Mouse (Mus musculus): ENCODE results near the gene 2900011O08Rik.
"Not testable (repeated sequence)": the region's sequence is repeated elsewhere in the genome, so short reads cannot be mapped to it uniquely, and the experiment has no call there.

Gene 2900011O08Rik

GRCm38 (mm10) chr16:13986574-13987478 lies at the start of gene 2900011O08Rik, which contains the start of gene Ifitm7:
Gene 2900011O08Rik (plus strand): TSS chr16:13986604.
Gene Ifitm7 (minus strand): TSS chr16:13986888.
- no peak for DNase-seq (ENCODE audit: low spot score)

DNA sequence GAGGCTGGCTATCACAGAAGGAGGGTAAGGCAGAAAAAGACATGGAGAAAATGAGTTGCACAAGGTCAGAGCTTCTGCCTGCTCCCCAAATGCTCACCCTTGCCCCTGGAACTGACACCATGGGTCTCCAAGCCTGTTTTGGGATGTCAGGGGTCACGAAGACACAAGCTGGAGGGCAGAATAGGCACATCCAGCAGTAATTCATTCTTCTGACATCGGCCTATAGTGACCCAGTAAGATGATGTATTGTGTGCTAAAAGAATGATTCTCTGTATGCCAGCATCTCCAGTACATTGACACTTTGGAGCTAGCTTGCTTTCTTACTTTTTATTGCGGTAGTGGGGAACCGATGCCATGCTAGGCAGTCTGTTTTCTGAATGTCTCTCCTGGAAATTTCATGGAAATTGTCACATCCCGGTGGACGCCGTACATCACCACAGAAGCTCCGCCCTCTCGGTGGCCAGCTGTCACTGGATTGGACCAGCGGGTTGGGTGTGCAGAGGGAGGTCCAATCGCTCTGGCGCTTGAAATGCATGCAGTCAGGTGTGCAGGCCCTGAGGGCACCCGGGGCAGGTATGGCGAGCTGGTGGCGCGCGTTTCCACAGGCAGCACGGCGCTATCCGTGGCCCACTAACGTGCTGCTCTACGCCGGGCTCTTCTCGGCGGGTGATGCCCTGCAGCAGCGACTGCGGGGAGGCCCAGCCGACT lies 46.1 kb upstream of the 2900011O08Rik start:
- DNase-seq (ENCODE audit: low spot score), result no peak

GRCm38 (mm10) chr16:13940847-13941395 lies 45.5 kb upstream of the 2900011O08Rik start:
- DNase-seq (ENCODE audit: low spot score), result no peak

- DNase-seq (ENCODE audit: low spot score), result no peak
These were observed 42.2 kb upstream of the 2900011O08Rik start for GRCm38 (mm10) chr16:13944178-13944577.

DNA sequence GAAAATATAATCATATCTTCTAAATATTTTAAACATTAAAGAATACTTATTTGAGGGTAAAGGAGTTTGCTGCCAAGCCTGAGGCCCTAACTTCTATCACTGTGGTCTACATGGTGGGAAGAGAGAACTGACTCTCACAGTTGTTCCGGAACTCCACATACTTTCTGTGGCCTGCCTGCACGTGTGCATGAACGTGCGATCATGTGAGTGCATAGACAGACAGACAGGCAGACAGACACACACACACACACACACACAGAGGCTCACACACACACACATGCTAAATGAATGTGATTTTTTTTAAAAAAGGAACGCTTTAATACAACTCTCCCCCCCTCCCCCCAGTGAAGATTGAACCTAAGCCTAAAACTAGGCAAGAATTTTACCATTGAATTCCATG lies 41.7 kb upstream of the 2900011O08Rik start:
- DNase-seq (ENCODE audit: low spot score), result no peak

DNA sequence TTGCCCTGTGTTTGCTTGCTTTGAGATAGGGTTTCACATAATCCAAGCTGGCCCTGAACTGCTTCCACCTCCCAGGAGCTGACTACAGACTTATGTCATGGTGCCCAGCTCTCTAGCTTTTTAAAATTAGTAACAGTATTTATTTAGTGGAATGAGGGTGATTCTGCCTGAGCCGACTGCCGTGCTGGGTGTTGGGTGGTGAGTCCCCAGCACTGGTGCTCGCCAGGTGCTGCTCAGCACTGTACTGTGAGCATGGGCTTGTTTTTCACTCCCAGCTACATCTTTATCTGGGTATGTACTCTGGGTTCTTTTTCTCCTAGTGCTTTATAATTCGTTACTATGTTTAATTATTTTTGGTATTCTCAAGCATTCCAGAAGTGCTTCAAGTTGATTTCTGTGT lies 41.3 kb upstream of the 2900011O08Rik start:
- no peak for DNase-seq (ENCODE audit: low spot score)

DNA sequence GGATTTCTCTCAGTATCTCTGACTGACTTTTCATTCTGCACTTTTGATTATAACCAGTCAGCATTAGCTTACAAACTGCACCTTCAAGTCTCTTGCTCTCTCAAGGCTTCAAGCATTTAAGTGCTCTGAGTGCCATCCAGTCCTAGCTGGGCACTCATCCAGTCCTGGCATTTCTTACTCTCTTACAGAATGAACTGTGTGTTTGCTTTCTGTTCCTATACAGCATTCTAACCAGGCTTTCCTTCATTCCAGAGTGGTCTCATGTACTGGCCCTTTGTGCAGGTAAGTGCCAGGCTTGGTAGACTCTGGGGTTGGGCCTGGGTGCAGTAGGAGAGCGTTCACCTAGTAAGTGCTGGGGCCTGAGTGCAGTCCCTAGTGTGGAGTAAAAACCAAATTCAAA lies 40.1 kb upstream of the 2900011O08Rik start:
- no peak for DNase-seq (ENCODE audit: low spot score)

DNA sequence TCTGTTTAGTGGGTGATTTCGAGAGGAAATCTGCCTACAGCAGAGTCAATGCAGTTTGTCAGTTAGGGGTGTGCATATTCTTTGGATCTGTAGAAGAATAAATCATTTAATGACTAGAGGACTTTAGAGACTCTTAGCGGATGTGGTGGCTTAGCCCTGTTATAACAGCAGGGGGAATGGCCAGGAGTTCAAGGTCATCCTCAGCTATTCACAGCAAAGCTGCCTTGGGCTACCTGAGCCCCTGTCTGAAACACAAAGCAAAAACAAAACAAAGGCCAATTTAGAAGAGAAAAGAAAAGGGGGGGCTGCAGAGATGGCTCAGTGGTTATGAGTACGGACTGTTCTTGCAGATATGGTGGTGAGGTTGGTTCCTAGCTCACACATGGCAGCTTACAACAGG lies 35.2 kb upstream of the 2900011O08Rik start:
- no peak for DNase-seq (ENCODE audit: low spot score)

- no peak for DNase-seq (ENCODE audit: low spot score)
These were observed 24.4 kb upstream of the 2900011O08Rik start for GRCm38 (mm10) chr16:13962053-13962452.

GRCm38 (mm10) chr16:13969096-13969495 lies 17.3 kb upstream of the 2900011O08Rik start:
- DNase-seq (ENCODE audit: low spot score), result no peak

DNA sequence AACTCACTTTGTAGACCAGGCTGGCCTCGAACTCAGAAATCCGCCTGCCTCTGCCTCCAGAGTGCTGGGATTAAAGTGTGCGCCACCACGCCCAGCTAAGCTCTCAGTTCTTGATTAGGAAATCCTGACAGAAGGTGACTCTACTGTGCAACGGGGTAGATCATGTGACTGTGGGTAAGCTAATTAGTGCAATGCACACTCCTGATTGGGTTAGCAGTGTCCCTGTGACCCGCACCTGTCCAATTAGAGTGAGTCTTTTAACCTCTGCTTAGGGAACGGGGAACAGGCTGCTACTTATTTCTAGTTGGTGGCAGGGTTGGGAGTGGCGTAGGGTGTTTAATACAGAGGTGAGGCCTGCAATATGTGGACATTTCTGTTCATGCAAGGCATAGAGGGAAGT lies 14.4 kb upstream of the 2900011O08Rik start:
- no peak for DNase-seq (ENCODE audit: low spot score)

DNA sequence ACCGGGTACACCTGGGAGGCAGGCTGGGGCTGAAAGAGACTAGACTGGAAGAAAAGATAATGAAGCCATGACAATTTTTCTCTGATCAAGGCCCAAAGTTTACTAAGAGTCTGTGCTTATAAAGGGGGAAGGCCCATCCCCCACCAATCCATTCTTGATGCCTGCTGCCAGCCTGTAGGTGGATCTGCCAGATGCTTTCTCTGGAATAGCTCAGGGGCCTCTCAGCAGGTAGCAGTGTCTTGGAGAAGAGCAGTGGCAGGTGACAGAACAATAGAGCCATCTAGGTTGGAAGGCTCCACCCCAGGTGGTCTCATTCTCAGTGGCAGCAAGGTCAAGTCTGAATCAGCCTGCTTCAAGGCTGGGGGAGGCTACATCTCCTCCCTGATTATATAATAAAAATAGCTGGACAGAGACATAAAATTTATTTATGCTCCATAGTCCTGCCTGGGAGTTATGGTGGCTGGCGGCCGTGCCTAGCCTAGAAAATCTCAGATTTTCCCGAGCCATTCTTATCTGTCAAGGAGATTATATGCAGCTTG lies 10.0 kb upstream of the 2900011O08Rik start:
- DNase-seq (ENCODE audit: low spot score), result not testable (repeated sequence)

DNA sequence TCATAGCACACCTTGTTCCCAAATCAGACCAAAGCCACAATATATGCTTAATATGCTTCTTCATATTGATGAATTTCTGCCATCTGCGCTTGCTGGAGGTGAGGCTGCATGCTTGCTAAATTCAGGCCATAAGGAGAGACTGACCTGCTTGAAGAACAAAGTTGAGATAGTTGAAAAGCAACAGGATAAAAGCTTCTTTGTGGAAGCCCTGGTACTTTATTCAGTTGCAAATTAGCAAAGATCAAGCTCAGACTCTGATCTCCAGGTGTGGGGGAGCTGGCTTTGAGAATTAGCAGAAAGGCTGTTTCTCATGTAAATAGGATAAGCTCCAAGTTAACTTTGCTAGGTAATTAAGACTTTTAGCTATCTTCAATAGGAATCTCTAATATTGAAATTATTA lies 9.4 kb upstream of the 2900011O08Rik start:
- not testable (repeated sequence) for DNase-seq (ENCODE audit: low spot score)

DNA sequence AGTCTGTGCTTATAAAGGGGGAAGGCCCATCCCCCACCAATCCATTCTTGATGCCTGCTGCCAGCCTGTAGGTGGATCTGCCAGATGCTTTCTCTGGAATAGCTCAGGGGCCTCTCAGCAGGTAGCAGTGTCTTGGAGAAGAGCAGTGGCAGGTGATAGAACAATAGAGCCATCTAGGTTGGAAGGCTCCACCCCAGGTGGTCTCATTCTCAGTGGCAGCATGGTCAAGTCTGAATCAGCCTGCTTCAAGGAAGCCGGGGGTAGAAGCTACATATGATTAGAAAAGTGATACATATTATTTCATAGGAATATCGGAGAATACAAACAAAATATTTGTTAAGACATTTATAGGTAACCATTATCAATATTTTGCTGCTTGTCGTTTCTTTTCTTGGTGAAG lies 4.7 kb upstream of the 2900011O08Rik start:
- not testable (repeated sequence) for DNase-seq (ENCODE audit: low spot score)

- DNase-seq (ENCODE audit: low spot score), result no peak
These were observed 3.2 kb upstream of the 2900011O08Rik start for GRCm38 (mm10) chr16:13983161-13983560.

DNA sequence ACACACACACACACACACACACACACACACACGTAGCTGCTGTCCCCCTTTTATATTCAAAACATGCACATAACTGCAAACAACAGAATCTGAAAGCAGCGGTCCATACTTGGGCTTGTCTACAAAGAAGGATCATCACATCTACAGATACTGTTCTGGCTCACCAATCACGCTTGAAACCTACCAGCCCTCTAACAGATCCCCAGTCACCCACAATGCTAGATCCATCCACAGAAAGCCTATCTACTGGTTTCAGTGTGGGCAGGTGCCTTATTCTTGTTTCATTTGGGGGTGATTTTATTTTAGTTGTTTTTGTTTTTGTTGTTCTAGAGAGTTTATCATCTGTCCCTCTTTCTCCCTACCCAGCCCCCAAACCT lies 219 bp upstream of the 2900011O08Rik start:
- DNase-seq (ENCODE audit: low spot score), result no peak

DNA sequence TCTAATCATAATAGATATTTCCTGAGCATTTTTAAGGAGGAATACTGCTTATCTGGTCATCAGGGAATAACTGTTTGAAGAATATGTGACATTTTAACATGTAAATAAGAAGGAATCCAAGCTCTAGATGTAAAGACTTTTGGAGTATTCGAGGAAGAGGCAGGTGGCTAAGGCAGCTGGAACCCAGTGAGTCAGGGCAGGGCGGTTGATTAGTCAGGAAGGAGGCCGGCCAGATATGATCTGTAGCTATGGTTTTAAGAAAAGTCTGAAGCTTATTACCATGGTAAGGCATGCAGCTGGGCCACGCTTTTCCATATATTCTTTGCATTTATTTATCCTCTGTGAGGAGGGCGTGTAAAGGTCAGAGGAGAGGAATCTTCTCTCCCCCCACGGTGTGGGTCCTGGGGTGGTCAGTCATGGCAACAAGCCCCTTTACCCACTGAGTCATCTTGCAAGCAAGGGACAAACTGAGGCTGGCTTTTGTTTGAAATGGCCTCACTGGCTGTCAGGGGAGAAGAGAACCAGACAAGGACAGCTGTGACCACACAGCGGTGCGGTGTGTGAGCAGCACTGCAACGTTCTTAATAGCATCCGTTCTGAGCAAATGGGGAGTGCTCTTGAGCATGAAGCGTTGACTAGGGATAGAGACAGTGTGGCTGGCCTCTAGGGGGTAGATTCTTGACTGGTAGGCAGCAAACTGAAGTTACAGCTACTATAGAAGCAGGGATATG lies 6.3 kb downstream of the 2900011O08Rik start:
- no peak for DNase-seq (ENCODE audit: low spot score)

DNA sequence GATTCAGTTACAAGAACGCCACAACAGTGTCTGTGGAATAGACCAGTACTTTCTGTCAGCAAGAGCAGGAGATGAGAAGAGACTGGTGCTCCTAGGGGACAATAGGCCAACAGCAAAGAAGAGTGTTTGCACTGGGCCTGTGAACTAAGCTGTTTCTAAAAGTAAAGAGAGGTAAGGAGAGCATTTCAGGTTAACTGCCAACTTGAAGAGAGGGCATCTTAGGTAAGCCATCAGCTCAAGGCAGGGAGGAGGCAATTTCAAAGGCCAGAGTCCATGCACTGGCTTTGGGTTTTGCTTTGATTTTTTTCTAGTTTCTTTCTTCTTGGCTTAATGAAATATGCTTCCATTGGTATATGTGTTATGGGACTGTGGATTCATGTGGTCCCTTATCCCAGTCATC lies 7.7 kb downstream of the 2900011O08Rik start:
- no peak for DNase-seq (ENCODE audit: low spot score)

DNA sequence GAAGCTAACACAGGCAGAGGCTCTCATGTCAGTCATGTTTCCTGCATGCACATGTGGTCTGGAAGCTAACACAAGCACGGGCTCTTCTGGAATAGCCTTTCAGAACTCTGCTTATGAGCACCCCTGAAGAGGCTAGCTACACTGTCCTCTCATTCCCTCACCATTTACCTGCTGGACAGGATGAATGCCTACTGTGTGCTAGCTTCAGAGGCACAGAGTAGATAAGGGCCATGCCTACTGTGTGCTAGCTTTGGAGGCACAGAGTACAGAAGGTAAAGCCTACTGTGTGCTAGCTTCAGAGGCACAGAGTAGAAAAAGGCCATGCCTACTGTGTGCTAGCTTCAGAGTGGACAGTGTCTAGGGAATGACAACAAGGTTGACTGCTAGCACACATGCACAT lies 8.1 kb downstream of the 2900011O08Rik start:
- DNase-seq (ENCODE audit: low spot score), result no peak

DNA sequence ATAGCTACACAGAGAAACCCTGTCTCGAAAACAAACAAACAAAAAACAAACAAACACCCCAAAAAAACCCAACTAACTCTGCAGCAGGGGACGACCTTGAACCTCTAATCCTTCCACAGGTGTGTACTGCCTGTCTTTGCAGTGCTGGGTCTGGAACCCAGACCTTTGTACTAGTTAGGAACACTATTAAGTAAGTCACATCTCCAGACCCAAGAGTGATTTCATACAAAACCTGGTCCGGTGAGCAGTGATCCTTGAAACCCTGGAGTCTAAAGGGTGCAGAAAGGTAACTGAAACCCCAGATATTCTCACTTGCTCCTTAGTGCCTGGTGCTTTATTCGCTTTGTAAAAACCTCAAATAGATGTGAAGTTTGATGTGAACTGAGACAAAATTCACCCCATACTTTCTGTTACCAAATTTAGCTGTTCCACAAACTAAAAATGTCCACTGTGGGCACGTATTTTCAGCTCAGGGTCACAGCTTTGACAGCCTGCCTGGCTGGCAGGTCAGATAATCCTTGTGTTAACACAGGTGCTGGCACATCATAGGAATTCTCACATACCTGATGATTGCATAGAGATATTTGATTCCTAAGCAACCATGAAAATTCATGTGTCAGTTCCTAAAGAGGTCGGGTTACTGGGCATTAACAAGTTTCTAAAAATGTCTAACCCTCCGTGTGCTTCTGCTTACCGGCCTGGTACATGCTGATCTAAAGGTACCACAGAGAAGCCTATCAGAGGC lies 17.2 kb downstream of the 2900011O08Rik start:
- no peak for DNase-seq (ENCODE audit: low spot score)

GRCm38 (mm10) chr16:14004170-14004569 lies 17.8 kb downstream of the 2900011O08Rik start:
- no peak for DNase-seq (ENCODE audit: low spot score)
